ENCODE assay signal across 8 mouse cellular contexts in genomic region chr1:55239237-55239636, GRCm38 (mm10). TPM values are rescaled to one million over a fixed set of nuclear protein-coding genes. Genes with fewer than 3 reads are reported as not detected.
A peak's percentile ranks its signal among the peaks of the same experiment; 100 is the strongest.
DNase-seq lines count a peak whose midpoint lies in the region; ATAC-seq and TF ChIP-seq lines count a peak whose summit lies in the region.

No protein-coding gene starts in this region.

- no peaks in the 10 kb centered on the region for H3K36me3 ChIP-seq in ES-E14 (ENCODE audit: control insufficient read depth, insufficient read depth, low read length, poor library complexity, severe bottlenecking)
- no peaks in the 10 kb centered on the region for H3K36me3 ChIP-seq in embryonic facial prominence, embryonic 14.5 days (ENCODE audit: control insufficient read depth, insufficient read depth, low read length)
- H3K36me3 ChIP-seq in hindbrain, embryonic 14.5 days (replicated peaks; ENCODE audit: control insufficient read depth, insufficient read depth), result no peaks in the 10 kb centered on the region; the same call in 1 of the 2 replicates
- peaks cover 2% of the 10 kb centered on the region; the same call in 1 of the 2 replicates for H3K36me3 ChIP-seq in liver, embryonic 11.5 days (ENCODE audit: control insufficient read depth, insufficient read depth, low read length)

- peak overlapping the region; percentile 89 for H3K4me2 ChIP-seq in embryonic facial prominence, embryonic 14.5 days (ENCODE audit: low read depth, low read length)
- peak overlapping the region; percentile 99 for H3K4me2 ChIP-seq in hindbrain, embryonic 14.5 days (replicated peaks)
- peak overlapping the region; percentile 98 for H3K4me2 ChIP-seq in liver, embryonic 11.5 days

- peaks cover 5 to 6% of the 10 kb centered on the region in 2 experiments for H3K4me1 ChIP-seq in ES-E14 (ENCODE audit: control insufficient read depth in 2 of 2, insufficient read depth in 2 of 2, low read length in 2 of 2, poor library complexity in 1 of 2)
- peaks cover 25% of the 10 kb centered on the region for H3K4me1 ChIP-seq in embryonic facial prominence, embryonic 14.5 days (ENCODE audit: control insufficient read depth, insufficient read depth, low read length)
- peaks cover 40% of the 10 kb centered on the region for H3K4me1 ChIP-seq in hindbrain, embryonic 14.5 days (replicated peaks; ENCODE audit: control insufficient read depth, insufficient read depth, low read length)
- H3K4me1 ChIP-seq in liver, embryonic 11.5 days (replicated peaks; ENCODE audit: control insufficient read depth, insufficient read depth, low read length), result peaks cover 8% of the 10 kb centered on the region

- no peak overlapping the region for H3K9ac ChIP-seq in ES-E14 (ENCODE audit: insufficient read depth, low read depth, low read length, poor library complexity, severe bottlenecking)
- no peak overlapping the region; the same call in 1 of the 2 replicates for H3K9ac ChIP-seq in embryonic facial prominence, embryonic 14.5 days (ENCODE audit: low read depth, low read length)
- H3K9ac ChIP-seq in hindbrain, embryonic 14.5 days, result no peak overlapping the region
- no peak overlapping the region for H3K9ac ChIP-seq in liver, embryonic 11.5 days (ENCODE audit: low read depth, low read length)

- H3K27ac ChIP-seq in ES-E14 (ENCODE audit: insufficient read depth, low read depth, low read length, poor library complexity, severe bottlenecking), result no peak overlapping the region
- no peak overlapping the region for H3K27ac ChIP-seq in embryonic facial prominence, embryonic 14.5 days (replicated peaks; ENCODE audit: low read depth, low read length)
- H3K27ac ChIP-seq in hindbrain, embryonic 14.5 days, result no peak overlapping the region
- no peak overlapping the region for H3K27ac ChIP-seq in liver, embryonic 11.5 days (ENCODE audit: low read depth, low read length)

- DNase-seq in cerebellum, adult 9-11 months, result peak; percentile 17
- DNase-seq in ES-E14 (ENCODE audit: low read depth, low spot score), result peak; percentile 48
- DNase-seq in embryonic facial prominence, embryonic 14.5 days (ENCODE audit: low spot score), result peak; percentile 84
- DNase-seq in hindbrain, embryonic 14.5 days (ENCODE audit: low spot score), result peak; percentile 84
- no peak for DNase-seq in liver, embryonic 11.5 days (ENCODE audit: low spot score)
- peak; percentile 81 for DNase-seq in naive thymus-derived CD4-positive, alpha-beta T cell, adult 2 months (ENCODE audit: low read depth)
- DNase-seq in ovary, postnatal 10 days (ENCODE audit: low spot score), result no peak

- 0% methylated on average over 1 of the region's 1 CpGs for WGBS in embryonic facial prominence, embryonic 14.5 days
- 0% methylated on average over 1 of the region's 1 CpGs for WGBS in hindbrain, embryonic 14.5 days
- 4% methylated on average over 1 of the region's 1 CpGs for WGBS in liver, embryonic 11.5 days

- H3K9me3 ChIP-seq in ES-E14 (ENCODE audit: control insufficient read depth, insufficient read depth, low read depth, low read length), result no peaks in the 10 kb centered on the region
- no peaks in the 10 kb centered on the region for H3K9me3 ChIP-seq in embryonic facial prominence, embryonic 14.5 days (ENCODE audit: control insufficient read depth, low read length)
- H3K9me3 ChIP-seq in hindbrain, embryonic 14.5 days (ENCODE audit: control insufficient read depth, low read length), result no peaks in the 10 kb centered on the region
- H3K9me3 ChIP-seq in liver, embryonic 11.5 days (ENCODE audit: control insufficient read depth, low read length), result no peaks in the 10 kb centered on the region

- in situ Hi-C loops in ES-E14 (cut with MboI; ENCODE audit: low sequenced_read_pairs in 2 of 2, unreplicated experiment in 2 of 2), result no loop called here

- no peaks in the 10 kb centered on the region for H3K27me3 ChIP-seq in embryonic facial prominence, embryonic 14.5 days (replicated peaks; ENCODE audit: control insufficient read depth, insufficient read depth, low read length)
- H3K27me3 ChIP-seq in hindbrain, embryonic 14.5 days (ENCODE audit: control insufficient read depth, insufficient read depth, low read length), result no peaks in the 10 kb centered on the region
- H3K27me3 ChIP-seq in liver, embryonic 11.5 days (replicated peaks; ENCODE audit: control insufficient read depth, insufficient read depth, low read length), result no peaks in the 10 kb centered on the region

- no peak for ATAC-seq in cerebellum, adult (ENCODE audit: insufficient number of reproducible peaks, low FRiP score, low TSS enrichment)
- ATAC-seq in embryonic facial prominence, embryonic 14.5 days (ENCODE audit: low read depth), result no peak
- no peak for ATAC-seq in hindbrain, embryonic 14.5 days (ENCODE audit: low FRiP score)
- no peak for ATAC-seq in liver, embryonic 11.5 days (replicated peaks; ENCODE audit: low FRiP score)

- no peak overlapping the region for H3K4me3 ChIP-seq in ES-E14 (ENCODE audit: insufficient read depth in 1 of 2, low read depth in 1 of 2, low read length in 2 of 2, poor library complexity in 1 of 2, severe bottlenecking in 1 of 2)
- peak overlapping the region; percentile 87 for H3K4me3 ChIP-seq in embryonic facial prominence, embryonic 14.5 days (ENCODE audit: low read depth, low read length)
- H3K4me3 ChIP-seq in hindbrain, embryonic 14.5 days (replicated peaks; ENCODE audit: low read length), result peak overlapping the region; percentile 92
- peak overlapping the region; percentile 93 for H3K4me3 ChIP-seq in liver, embryonic 11.5 days (ENCODE audit: low read depth, low read length)

TF ChIP-seq in ES-E14, 5 proteins besides CTCF, POLR2A, EP300 and RAD21:
- peak; percentile 39; the same call in 1 of the 2 replicates for TF ChIP-seq ZNF384 (IDR thresholded peaks at IDR 0.05; ENCODE audit: low read depth, low read length)
- TF ChIP-seq CHD2 (IDR thresholded peaks at IDR 0.05; ENCODE audit: low read depth, low read length), result no peak
- peak; percentile 76 for TF ChIP-seq ZC3H11A (IDR thresholded peaks at IDR 0.05; ENCODE audit: borderline replicate concordance, low read depth, low read length)

RNA-seq across cellular contexts. Expression of gene Mars2, which starts 2.3 kb away (rescaled TPM):
- total RNA-seq in ES-E14 (2012; rRNA removed), result 9.9 and 10.3 TPM in 2 replicates
- 3.1 and 3.3 TPM in 2 replicates for polyA plus RNA-seq in embryonic facial prominence, embryonic 14.5 days (2014; fragmentation: Nextera tagmentation; extraction: Ambion mirVana)
- 3.4 and 3.9 TPM in 2 replicates for polyA plus RNA-seq in hindbrain, embryonic 14.5 days (2014; fragmentation: Nextera tagmentation; extraction: Ambion mirVana)
- polyA plus RNA-seq in liver, embryonic 11.5 days (2014; fragmentation: Nextera tagmentation; extraction: Ambion mirVana), result 5.6 and 5.8 TPM in 2 replicates

RNA-seq across cellular contexts. Expression of gene Rftn2, which starts 12.7 kb away (rescaled TPM):
- total RNA-seq in ES-E14 (2012; rRNA removed), result 0.40 and 0.48 TPM in 2 replicates
- 20.3 and 20.6 TPM in 2 replicates for polyA plus RNA-seq in embryonic facial prominence, embryonic 14.5 days (2014; fragmentation: Nextera tagmentation; extraction: Ambion mirVana)
- polyA plus RNA-seq in hindbrain, embryonic 14.5 days (2014; fragmentation: Nextera tagmentation; extraction: Ambion mirVana), result 10.2 and 11.6 TPM in 2 replicates
- polyA plus RNA-seq in liver, embryonic 11.5 days (2014; fragmentation: Nextera tagmentation; extraction: Ambion mirVana), result 2.3 and 2.8 TPM in 2 replicates

Comparison
In these comparisons a context has a peak if more than half of its experiments do, and no peak if none do; other contexts are left out.
1. DNase-seq: peak in cerebellum, adult 9-11 months (single experiment), ES-E14 (single experiment), embryonic facial prominence, embryonic 14.5 days (single experiment), hindbrain, embryonic 14.5 days (single experiment) and naive thymus-derived CD4-positive, alpha-beta T cell, adult 2 months (single experiment); none in liver, embryonic 11.5 days (single experiment) and ovary, postnatal 10 days (single experiment).
2. H3K4me3 ChIP-seq: peak in embryonic facial prominence, embryonic 14.5 days (single experiment), hindbrain, embryonic 14.5 days (single experiment) and liver, embryonic 11.5 days (single experiment); none in ES-E14 (0 of 2).
3. Peak in every context shown above with its lines, with median percentiles within 50 percentile points of each other: H3K4me2 ChIP-seq.